In the genomic region with DNA sequence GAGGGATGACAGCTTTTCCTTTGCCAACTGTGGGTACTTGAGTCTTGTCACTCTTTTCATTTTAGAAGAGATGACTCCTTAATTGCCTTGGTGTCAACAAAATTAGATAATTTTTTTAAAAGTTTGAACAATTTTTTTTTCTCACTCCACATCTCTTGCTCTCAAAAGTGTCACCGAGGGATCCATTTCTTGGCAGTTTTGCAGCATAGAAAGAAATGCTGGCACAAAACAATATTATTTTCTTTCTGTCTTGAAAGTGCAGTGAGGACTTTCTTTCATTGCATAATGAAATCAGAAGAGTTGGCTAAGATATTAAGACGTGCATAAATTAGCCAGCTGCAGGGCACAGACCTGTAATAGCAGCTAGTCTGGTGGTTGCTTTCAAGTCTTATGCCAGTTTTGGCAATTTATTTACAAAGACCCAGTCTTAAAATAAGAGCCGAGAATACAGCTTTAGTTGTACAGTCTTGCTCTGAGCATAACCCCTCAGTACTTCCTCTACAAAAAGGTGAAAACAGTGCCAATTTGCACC, we compare ENCODE assay signal across 18 mouse cellular contexts.
"Had no signal": no experiment of that assay in that cellular context is flagged by ENCODE, and none has a peak within 500 bp of the region (broad histone marks: within the 10 kb centered on the region; RNA-seq: fewer than 3 reads in every experiment).

No protein-coding gene starts in this region.

- ATAC-seq: midbrain, embryonic 16.5 days had no signal

- H3K4me3 ChIP-seq: midbrain, embryonic 10.5 days; midbrain, embryonic 12.5 days; myocyte; neural tube, embryonic 13.5 days; neural tube, embryonic 15.5 days had no signal

- H3K4me2 ChIP-seq: lung, embryonic 14.5 days; midbrain, embryonic 12.5 days; neural tube, embryonic 13.5 days; neural tube, embryonic 15.5 days had no signal

- H3K27ac ChIP-seq: midbrain, embryonic 10.5 days; midbrain, embryonic 12.5 days; neural tube, embryonic 13.5 days; neural tube, embryonic 15.5 days had no signal

- H3K9ac ChIP-seq: lung, embryonic 14.5 days; midbrain, embryonic 12.5 days; neural tube, embryonic 13.5 days; neural tube, embryonic 15.5 days had no signal

- H3K27me3 ChIP-seq: midbrain, embryonic 12.5 days; neural tube, embryonic 13.5 days; neural tube, embryonic 15.5 days had no signal

- H3K9me3 ChIP-seq: midbrain, embryonic 10.5 days; midbrain, embryonic 12.5 days; neural tube, embryonic 13.5 days; neural tube, embryonic 15.5 days had no signal

- DNase-seq: lung, embryonic 14.5 days; lung, postnatal 10 days; lung, postnatal 4 days; midbrain, embryonic 14.5 days; retina, postnatal 1 day; right cerebral cortex, adult 18-20 months; right cerebral cortex, postnatal 25 days; right cerebral cortex, postnatal 4 days; spleen, adult 18-20 months; thymus, adult 18-20 months; thymus, postnatal 14 days; thymus, postnatal 36 days had no signal

- H3K36me3 ChIP-seq: midbrain, embryonic 10.5 days; midbrain, embryonic 12.5 days; neural tube, embryonic 13.5 days; neural tube, embryonic 15.5 days had no signal
